Mouse (Mus musculus) heart, embryonic 14.5 days (tissue): ENCODE measurements around the gene Lgals3bp. TPM values are rescaled to one million over a fixed set of nuclear protein-coding genes. Genes with fewer than 3 reads are reported as not detected.

Source experiments
- ATAC-seq: fragments of 200-750 bp; cut with Nextera tagmentation; 2 replicates; pipeline ENCODE4 v1.8.0; 2017; ENCODE audit warnings: low read depth, moderate TSS enrichment; ENCODE audit not compliant: insufficient number of reproducible peaks, insufficient read depth, low FRiP score
- H3K27ac ChIP-seq, 2 experiments: fragments of 200-500 bp in 1 of 2; fragments of 300-500 bp in 1 of 2; sonication (generic) in 1 of 2; replicated peaks in 1 of 2; 2 replicates each; pipeline ENCODE4 v1.5.1; 2012 to 2014; ENCODE audit warnings: low read depth in 2 of 2, low read length in 2 of 2, control low read depth in 1 of 2, mild to moderate bottlenecking in 1 of 2, mixed read lengths in 1 of 2; ENCODE audit not compliant: control insufficient read depth in 1 of 2, insufficient read depth in 1 of 2
- H3K27me3 ChIP-seq: fragments of 300-500 bp; sonication (generic); 2 replicates; pipeline ENCODE4 v1.6.1; 2014; ENCODE audit warnings: mild to moderate bottlenecking, low read length, control low read depth; ENCODE audit not compliant: control insufficient read depth, insufficient read depth
- H3K36me3 ChIP-seq: fragments of 300-500 bp; sonication (generic); 2 replicates; pipeline ENCODE4 v1.6.1; 2014; ENCODE audit warnings: mild to moderate bottlenecking, control low read depth, low read length, mixed read lengths; ENCODE audit not compliant: control insufficient read depth, insufficient read depth
- H3K4me1 ChIP-seq, 2 experiments: fragments of 200-500 bp in 1 of 2; fragments of 300-500 bp in 1 of 2; sonication (generic) in 1 of 2; 2 replicates each; pipeline ENCODE4 v1.6.1; 2012 to 2014; ENCODE audit warnings: low read length in 2 of 2, control low read depth in 1 of 2, mixed read lengths in 1 of 2; ENCODE audit not compliant: control insufficient read depth in 2 of 2, insufficient read depth in 2 of 2
- H3K4me2 ChIP-seq: fragments of 300-500 bp; sonication (generic); 2 replicates; pipeline ENCODE4 v1.6.1; 2014; ENCODE audit warnings: mild to moderate bottlenecking, low read length
- H3K4me3 ChIP-seq, 2 experiments: fragments of 200-500 bp in 1 of 2; fragments of 300-500 bp in 1 of 2; sonication (generic) in 1 of 2; 2 replicates each; pipeline ENCODE4 v1.5.1; 2012 to 2014; ENCODE audit warnings: low read length in 2 of 2, mild to moderate bottlenecking in 2 of 2, control low read depth in 1 of 2, low read depth in 1 of 2, moderate library complexity in 1 of 2; ENCODE audit not compliant: control insufficient read depth in 1 of 2, insufficient read depth in 1 of 2
- H3K9ac ChIP-seq: fragments of 300-500 bp; sonication (generic); 2 replicates; pipeline ENCODE4 v1.6.1; 2014; ENCODE audit warnings: mild to moderate bottlenecking, low read length
- H3K9me3 ChIP-seq: fragments of 300-500 bp; sonication (generic); 2 replicates; pipeline ENCODE4 v1.6.1; 2016; ENCODE audit warnings: low read length, control low read depth; ENCODE audit not compliant: control insufficient read depth
- WGBS: fragments of 180-500 bp; shearing (Covaris S2); extraction: QIAGEN DNeasy Blood & Tissue Kit; methylation state at CpG from one replicate; pipeline ENCODE4 v1.1.7; 2014; 5-methylcytosine and 5-hydroxymethylcytosine counted together
- polyA plus RNA-seq: library from polyadenylated mRNA; unstranded; fragments of >200 nt; fragmentation: Nextera tagmentation; extraction: Ambion mirVana; gene quantifications from 2 replicates; pipeline ENCODE4 v1.2.1, GENCODE M21; 2014

Gene Lgals3bp
- polyA plus RNA-seq: 7.2 and 12.7 TPM in 2 replicates

GRCm38 (mm10) chr11:118401760-118402280, at the start of gene Lgals3bp:
Lgals3bp (minus strand) TSS chr11:118402092.
- Histone ChIP-seq H3K9ac (no peak within 1 kb of the TSS; the same call in 1 of the 2 replicates), H3K9me3 (no peaks in the 10 kb centered on the region), H3K27ac (peak within 1 kb of the TSS; percentile 65 to 77), H3K4me3 (no peak within 1 kb of the TSS), H3K27me3 (no peaks in the 10 kb centered on the region), H3K36me3 (peaks cover 11% of the 10 kb centered on the region), H3K4me1 (peaks cover 29 to 31% of the 10 kb centered on the region in 2 experiments), H3K4me2 (peak within 1 kb of the TSS; percentile 35)
- ATAC-seq: no peak
- WGBS: 33% methylated on average over 7 of the region's 7 CpGs

- no peak overlapping the region for H3K27ac ChIP-seq
- no peak for ATAC-seq
- 82% methylated on average over 6 of the region's 6 CpGs for WGBS
- 0 out of 2 replicates have a peak, but pooled peaks cover 9% of the 10 kb centered on the region for H3K36me3 ChIP-seq
- H3K4me1 ChIP-seq: no peaks in the 10 kb centered on the region
- H3K9me3 ChIP-seq: no peaks in the 10 kb centered on the region
- no peak overlapping the region for H3K4me2 ChIP-seq
- H3K4me3 ChIP-seq: no peak overlapping the region
- H3K9ac ChIP-seq: no peak overlapping the region
- no peaks in the 10 kb centered on the region for H3K27me3 ChIP-seq
Measured at GRCm38 (mm10) chr11:118451211-118451610, 49.3 kb upstream of the Lgals3bp start.

- no peak for ATAC-seq
- 0 out of 2 replicates have a peak, but pooled peaks cover 9% of the 10 kb centered on the region for H3K36me3 ChIP-seq
- 82% methylated on average over 8 of the region's 8 CpGs for WGBS
Measured at GRCm38 (mm10) chr11:118448385-118448784, 46.5 kb upstream of the Lgals3bp start.

GRCm38 (mm10) chr11:118447346-118447745, 45.5 kb upstream of the Lgals3bp start:
- peaks cover 5 to 7% of the 10 kb centered on the region in 2 experiments; a peak in 3 of 4 replicates for H3K4me1 ChIP-seq
- no peak overlapping the region for H3K9ac ChIP-seq
- no peak overlapping the region for H3K4me2 ChIP-seq
- H3K9me3 ChIP-seq: no peaks in the 10 kb centered on the region
- H3K27me3 ChIP-seq: peaks cover 5% of the 10 kb centered on the region; the same call in 1 of the 2 replicates
- ATAC-seq: no peak
- no peak overlapping the region for H3K4me3 ChIP-seq
- 65% methylated on average over 4 of the region's 4 CpGs for WGBS
- no peak overlapping the region for H3K27ac ChIP-seq
- H3K36me3 ChIP-seq: 0 out of 2 replicates have a peak, but pooled peaks cover 9% of the 10 kb centered on the region

More at GRCm38 (mm10) chr11:118448385-118448784, 46.5 kb upstream of the Lgals3bp start:
- Histone ChIP-seq H3K9me3 (no peaks in the 10 kb centered on the region), H3K4me3 (no peak overlapping the region), H3K9ac (no peak overlapping the region), H3K27me3 (peaks cover 5% of the 10 kb centered on the region; the same call in 1 of the 2 replicates), H3K27ac (no peak overlapping the region), H3K4me1 (no peaks in the 10 kb centered on the region), H3K4me2 (no peak overlapping the region)

GRCm38 (mm10) chr11:118445843-118446242, 44.0 kb upstream of the Lgals3bp start:
- Histone ChIP-seq H3K9me3 (no peaks in the 10 kb centered on the region), H3K4me2 (no peak overlapping the region), H3K27ac (no peak overlapping the region), H3K9ac (no peak overlapping the region), H3K27me3 (peaks cover 5% of the 10 kb centered on the region; the same call in 1 of the 2 replicates), H3K36me3 (0 out of 2 replicates have a peak, but pooled peaks cover 9% of the 10 kb centered on the region), H3K4me3 (no peak overlapping the region), H3K4me1 (peaks cover 5 to 7% of the 10 kb centered on the region in 2 experiments; a peak in 3 of 4 replicates)
- ATAC-seq: no peak
- 11% methylated on average over 3 of the region's 3 CpGs for WGBS

- peaks cover 12 to 17% of the 10 kb centered on the region in 2 experiments; a peak in 3 of 4 replicates for H3K4me1 ChIP-seq
- ATAC-seq: no peak
- peaks cover 5% of the 10 kb centered on the region; the same call in 1 of the 2 replicates for H3K27me3 ChIP-seq
- no peak overlapping the region for H3K9ac ChIP-seq
- H3K4me2 ChIP-seq: no peak overlapping the region
- no peak overlapping the region for H3K27ac ChIP-seq
- 0 out of 2 replicates have a peak, but pooled peaks cover 8% of the 10 kb centered on the region for H3K36me3 ChIP-seq
- H3K4me3 ChIP-seq: no peak overlapping the region
- H3K9me3 ChIP-seq: no peaks in the 10 kb centered on the region
- WGBS: 28% methylated on average over 11 of the region's 11 CpGs
Measured at GRCm38 (mm10) chr11:118443201-118443970, 41.5 kb upstream of the Lgals3bp start.

GRCm38 (mm10) chr11:118442691-118443090, 40.8 kb upstream of the Lgals3bp start:
- peaks cover 5% of the 10 kb centered on the region; the same call in 1 of the 2 replicates for H3K27me3 ChIP-seq
- no peak overlapping the region for H3K4me3 ChIP-seq
- 22% methylated on average over 13 of the region's 13 CpGs for WGBS
- H3K36me3 ChIP-seq: 0 out of 2 replicates have a peak, but pooled peaks cover 2% of the 10 kb centered on the region
- peak overlapping the region; percentile 27; the same call in 1 of the 2 replicates for H3K4me2 ChIP-seq
- ATAC-seq: peak; percentile 23; the same call in 1 of the 2 replicates
- no peaks in the 10 kb centered on the region for H3K9me3 ChIP-seq
- no peak overlapping the region for H3K27ac ChIP-seq
- no peak overlapping the region for H3K9ac ChIP-seq
- H3K4me1 ChIP-seq: peaks cover 14 to 17% of the 10 kb centered on the region in 2 experiments; a peak in 3 of 4 replicates
